Mouse (Mus musculus): ENCODE results near the gene Bcl2l12. TPM values are rescaled to one million over a fixed set of nuclear protein-coding genes. Genes with fewer than 3 reads are reported as not detected.

Bcl2l12 gene
- polyA plus RNA-seq, 1 experiment from 2014 or later, result 14.5 TPM

DNA sequence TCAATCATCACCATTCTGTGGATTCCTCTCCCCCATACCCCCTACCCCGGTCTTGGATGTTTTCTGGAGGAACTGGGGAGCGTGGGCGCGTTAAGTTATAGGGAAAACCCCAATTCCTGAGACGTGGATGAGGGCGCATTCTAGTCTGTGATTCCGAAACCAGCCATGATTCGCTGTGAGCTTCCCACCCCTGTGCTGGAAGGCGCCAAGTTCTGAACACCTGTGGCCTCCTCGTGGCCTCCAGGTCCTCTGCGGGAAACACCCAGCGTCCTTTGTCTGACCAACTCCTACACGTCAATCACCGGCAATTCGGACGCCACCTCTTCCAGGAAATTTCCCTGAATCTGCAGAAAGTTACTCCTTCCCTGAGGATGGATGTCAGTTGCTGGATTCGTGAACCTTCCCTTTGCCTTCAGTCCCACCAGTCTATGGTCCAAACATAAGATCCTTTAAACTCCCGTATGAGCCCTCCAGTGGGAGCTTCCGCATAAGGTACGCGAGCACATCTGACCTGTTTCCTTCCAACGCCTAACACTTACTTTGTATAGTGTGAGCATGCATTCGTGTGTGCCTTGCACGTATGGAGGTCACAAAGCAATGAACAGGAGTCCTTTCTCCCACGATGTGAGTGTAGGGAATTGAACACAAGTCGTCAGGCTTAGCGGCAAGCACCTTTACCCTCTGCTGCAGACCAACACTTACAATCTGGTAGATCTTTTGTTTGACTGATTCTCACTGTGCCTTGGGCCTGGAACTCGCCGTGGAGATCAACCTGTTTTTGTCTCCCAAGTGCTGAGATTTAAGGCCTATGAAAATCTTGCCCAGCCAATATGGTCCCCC lies 11.4 kb downstream of the Bcl2l12 start:
- under 1% methylated on average over 29 of the region's 29 CpGs for WGBS (ENCODE audit: missing documents)
- H3K4me3 ChIP-seq (ENCODE audit: inconsistent target), result peak overlapping the region; percentile 60
- peaks cover 21% of the 10 kb centered on the region for H3K79me2 ChIP-seq (ENCODE audit: inconsistent target)
- H3K36me3 ChIP-seq (ENCODE audit: inconsistent target), result peaks cover 11% of the 10 kb centered on the region; the same call in 1 of the 2 replicates
- peak overlapping the region; percentile 48 for H3K27ac ChIP-seq

DNA sequence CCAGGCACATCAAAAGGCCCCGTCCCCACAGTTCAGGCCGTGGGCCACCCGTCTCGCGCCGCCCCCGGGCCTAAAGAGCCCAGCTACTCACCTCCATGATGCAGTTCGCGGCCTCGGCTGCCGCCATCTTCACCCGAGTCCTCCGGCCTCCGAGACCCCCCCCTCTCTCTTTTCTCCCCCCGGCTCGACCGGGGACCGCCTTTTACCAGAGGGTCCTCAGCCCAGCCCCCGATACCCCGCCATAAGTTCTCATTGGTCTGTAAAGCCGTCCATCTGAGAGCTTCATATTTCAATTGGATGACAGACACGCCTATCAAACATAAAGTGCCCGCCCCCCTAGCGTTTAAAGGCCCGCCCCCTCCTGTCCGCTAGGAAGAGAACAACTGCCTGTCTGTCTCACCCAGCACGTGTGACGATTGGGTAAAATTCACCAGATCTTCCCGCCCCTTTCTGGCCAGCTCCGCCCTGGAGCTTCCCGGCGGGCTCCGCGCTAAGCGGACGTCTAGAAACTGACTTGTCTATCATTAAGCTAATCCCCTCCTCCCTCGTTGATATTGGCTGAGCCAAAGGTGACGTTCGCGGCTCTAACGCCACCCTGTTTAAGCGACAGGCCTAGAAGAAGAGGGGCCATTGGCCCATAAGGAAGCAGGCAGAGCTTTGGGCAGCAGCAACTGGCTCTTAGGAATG lies 12.2 kb downstream of the Bcl2l12 start, which contains the start of gene Prmt1:
Gene Prmt1, minus strand, starts transcription at position 377 of the 687 bp plus-strand sequence.
- H3K79me2 ChIP-seq (ENCODE audit: inconsistent target), result peaks cover 21% of the 10 kb centered on the region
- WGBS (ENCODE audit: missing documents), result 2% methylated on average over 28 of the region's 42 CpGs
- peaks cover 13% of the 10 kb centered on the region; the same call in 1 of the 2 replicates for H3K36me3 ChIP-seq (ENCODE audit: inconsistent target)
- H3K27ac ChIP-seq, result peak within 1 kb of the TSS; percentile 48
- H3K4me3 ChIP-seq (ENCODE audit: inconsistent target), result peak within 1 kb of the TSS; percentile 60

DNA sequence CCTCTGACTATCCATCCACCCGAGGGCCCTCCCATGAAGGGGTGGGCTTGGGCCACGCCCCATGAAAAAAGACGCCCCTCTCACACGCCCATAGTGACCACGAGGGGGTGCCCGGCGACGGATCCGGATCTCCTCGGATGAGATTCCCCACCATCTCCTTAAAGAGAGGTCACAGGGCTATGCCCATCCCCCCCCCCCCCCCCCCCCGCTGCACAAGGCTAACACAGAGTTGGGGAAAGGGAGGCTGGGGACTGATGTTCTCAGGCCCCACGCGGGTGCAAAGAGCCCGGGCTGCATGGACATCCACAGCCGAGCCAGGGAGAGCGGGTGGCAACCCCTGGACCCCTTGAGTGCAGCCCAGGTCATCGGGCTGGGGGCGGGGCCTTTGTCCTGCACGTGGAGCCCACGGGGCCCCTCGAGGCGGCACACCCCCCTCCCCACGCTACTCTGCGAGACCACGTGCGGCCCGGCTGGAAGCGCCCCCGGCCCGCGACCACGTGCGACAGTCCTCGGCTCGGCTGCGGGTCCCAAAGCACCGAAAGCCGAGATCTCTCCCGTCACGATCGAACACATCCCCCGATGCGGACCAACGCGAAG lies 12.8 kb downstream of the Bcl2l12 start:
- WGBS (ENCODE audit: missing documents), result under 1% methylated on average over 44 of the region's 45 CpGs
- Histone ChIP-seq H3K4me3 (ENCODE audit: inconsistent target) (peak overlapping the region; percentile 60), H3K27ac (peak overlapping the region; percentile 40; the same call in 1 of the 2 replicates), H3K36me3 (ENCODE audit: inconsistent target) (peaks cover 13% of the 10 kb centered on the region; the same call in 1 of the 2 replicates), H3K79me2 (ENCODE audit: inconsistent target) (peaks cover 21% of the 10 kb centered on the region)

DNA sequence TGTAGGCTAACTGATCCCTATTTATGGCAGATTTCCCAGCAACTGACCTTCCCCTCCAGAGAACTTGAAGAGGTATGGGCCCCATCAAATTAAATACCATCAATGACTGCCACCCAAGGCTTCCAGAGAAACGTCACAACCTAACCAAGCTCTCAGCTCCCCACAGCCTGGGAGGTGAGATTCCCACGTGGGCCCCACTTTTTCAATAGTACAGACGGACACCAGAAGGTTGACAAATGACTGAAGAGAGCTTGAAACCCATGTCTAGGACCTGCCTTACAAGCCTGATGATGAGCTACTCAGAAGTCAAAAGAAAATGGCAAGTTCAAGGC lies 13.7 kb downstream of the Bcl2l12 start:
- H3K4me3 ChIP-seq (ENCODE audit: inconsistent target), result no peak overlapping the region
- peaks cover 21% of the 10 kb centered on the region for H3K79me2 ChIP-seq (ENCODE audit: inconsistent target)
- H3K27ac ChIP-seq, result no peak overlapping the region
- WGBS (ENCODE audit: missing documents), result 75% methylated on average over 3 of the region's 3 CpGs
- peaks cover 19% of the 10 kb centered on the region; the same call in 1 of the 2 replicates for H3K36me3 ChIP-seq (ENCODE audit: inconsistent target)

DNA sequence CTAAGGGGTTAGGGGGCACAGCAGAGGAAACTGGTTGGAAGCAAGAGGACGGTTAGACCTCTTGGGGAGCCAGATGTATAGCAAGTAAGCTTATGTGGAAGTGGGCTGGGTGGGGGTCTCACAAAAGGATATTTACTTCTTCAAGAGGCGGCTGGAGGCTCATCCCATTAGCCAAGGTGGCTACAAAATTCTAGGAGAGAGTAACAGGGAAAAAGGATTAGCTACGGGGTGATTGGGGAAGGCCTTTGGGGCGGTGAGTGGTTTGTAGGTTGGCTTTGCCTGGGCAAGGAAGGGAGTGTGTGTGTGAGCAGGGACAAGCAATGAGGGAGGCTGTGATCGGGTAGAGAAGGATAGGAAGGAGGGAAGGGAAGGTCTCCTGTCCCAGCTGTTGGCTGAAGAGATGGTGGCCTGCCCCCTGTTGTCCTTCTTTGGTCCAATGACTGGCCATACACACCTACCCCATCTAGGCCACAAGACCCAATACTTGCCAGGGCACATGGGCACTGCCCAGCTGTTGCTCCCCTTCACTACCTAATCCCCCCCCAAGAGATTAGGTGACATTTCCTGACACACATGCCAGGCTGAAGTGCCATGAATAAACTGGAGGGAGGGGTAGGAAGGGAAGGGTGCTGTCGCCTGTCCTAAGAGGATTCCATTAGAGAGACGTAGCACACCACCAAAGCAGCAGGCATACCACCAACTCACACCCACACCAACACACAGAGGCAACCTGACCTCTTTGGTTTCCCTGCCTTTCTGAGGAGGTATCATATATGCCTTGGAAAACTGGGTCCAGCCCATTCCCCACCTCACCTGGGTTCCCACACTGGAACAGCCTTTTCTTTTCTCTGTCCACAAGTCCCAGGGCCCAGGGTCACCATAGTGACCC lies 14.3 kb downstream of the Bcl2l12 start:
- Histone ChIP-seq H3K79me2 (ENCODE audit: inconsistent target) (peaks cover 21% of the 10 kb centered on the region), H3K4me3 (ENCODE audit: inconsistent target) (no peak overlapping the region), H3K27ac (no peak overlapping the region), H3K36me3 (ENCODE audit: inconsistent target) (peaks cover 25% of the 10 kb centered on the region; the same call in 1 of the 2 replicates)
- 90% methylated on average over 5 of the region's 7 CpGs for WGBS (ENCODE audit: missing documents)

DNA sequence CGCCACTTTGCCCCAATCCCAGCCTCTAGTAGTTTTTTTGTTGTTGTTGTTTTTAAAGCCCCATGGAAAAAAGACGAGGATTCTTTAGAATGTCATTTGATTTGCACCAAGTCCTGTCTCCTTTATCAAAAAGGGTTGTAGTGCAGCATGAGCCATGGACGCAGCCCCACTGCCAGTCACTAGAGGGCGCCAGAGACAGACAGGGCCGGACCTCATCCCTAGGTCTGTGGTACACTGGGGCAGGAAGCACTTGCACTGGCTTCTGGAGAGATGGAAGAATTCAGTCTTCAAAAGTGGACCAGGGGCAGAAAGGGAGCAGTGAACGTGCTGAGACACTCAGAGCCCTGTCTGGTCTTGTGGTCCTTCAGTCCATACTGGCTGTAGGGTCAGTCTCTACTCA lies 15.4 kb downstream of the Bcl2l12 start:
- H3K36me3 ChIP-seq (ENCODE audit: inconsistent target), result peaks cover 35% of the 10 kb centered on the region
- WGBS (ENCODE audit: missing documents), result 21% methylated on average over 6 of the region's 6 CpGs
- H3K79me2 ChIP-seq (ENCODE audit: inconsistent target), result peaks cover 21% of the 10 kb centered on the region
- H3K27ac ChIP-seq, result no peak overlapping the region
- H3K4me3 ChIP-seq (ENCODE audit: inconsistent target), result no peak overlapping the region

DNA sequence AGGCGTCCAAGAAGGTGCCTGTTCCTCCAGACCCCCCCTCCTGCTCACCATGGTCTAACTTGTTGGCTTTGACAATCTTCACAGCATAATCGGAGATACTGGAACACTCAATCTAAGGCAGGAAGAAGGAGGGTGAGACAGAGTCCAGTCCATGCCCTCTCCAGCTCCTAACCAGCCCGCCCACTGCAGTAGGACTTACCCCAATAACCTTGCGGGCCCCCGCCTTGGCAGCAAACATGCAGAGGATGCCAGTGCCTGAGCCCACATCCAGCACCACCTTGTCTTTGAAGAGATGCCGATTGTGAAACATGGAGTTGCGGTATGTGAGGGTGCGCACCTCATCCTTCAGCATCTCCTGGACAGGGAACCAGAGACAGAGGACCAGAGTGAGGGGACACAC lies 17.0 kb downstream of the Bcl2l12 start:
- no peak overlapping the region for H3K27ac ChIP-seq
- 90% methylated on average over 6 of the region's 8 CpGs for WGBS (ENCODE audit: missing documents)
- H3K4me3 ChIP-seq (ENCODE audit: inconsistent target), result no peak overlapping the region
- peaks cover 50% of the 10 kb centered on the region for H3K36me3 ChIP-seq (ENCODE audit: inconsistent target)
- H3K79me2 ChIP-seq (ENCODE audit: inconsistent target), result peaks cover 21% of the 10 kb centered on the region

DNA sequence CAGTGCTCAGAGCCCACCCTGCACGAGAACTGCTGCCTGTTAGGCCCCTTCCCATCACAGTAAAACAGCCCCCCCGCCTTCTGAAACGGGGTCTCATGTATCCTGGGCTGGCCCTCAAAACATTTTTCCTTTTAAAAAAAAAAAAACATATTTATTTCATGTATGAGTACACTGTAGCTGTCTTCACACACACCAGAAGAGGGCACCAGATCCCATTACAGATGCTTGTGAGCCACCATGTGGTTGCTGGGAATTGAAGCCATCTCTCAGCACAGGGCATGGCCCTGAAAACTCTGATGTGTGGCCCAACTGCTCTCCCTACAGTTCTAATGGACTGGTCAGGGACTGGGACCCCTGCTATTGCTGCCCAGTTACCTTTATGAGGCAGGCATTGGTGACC lies 20.2 kb downstream of the Bcl2l12 start:
- H3K4me3 ChIP-seq (ENCODE audit: inconsistent target), result no peak overlapping the region
- H3K27ac ChIP-seq, result no peak overlapping the region
- WGBS (ENCODE audit: missing documents), result 97% methylated on average over 3 of the region's 3 CpGs
- H3K36me3 ChIP-seq (ENCODE audit: inconsistent target), result peaks cover 51% of the 10 kb centered on the region
- H3K79me2 ChIP-seq (ENCODE audit: inconsistent target), result no peaks in the 10 kb centered on the region

DNA sequence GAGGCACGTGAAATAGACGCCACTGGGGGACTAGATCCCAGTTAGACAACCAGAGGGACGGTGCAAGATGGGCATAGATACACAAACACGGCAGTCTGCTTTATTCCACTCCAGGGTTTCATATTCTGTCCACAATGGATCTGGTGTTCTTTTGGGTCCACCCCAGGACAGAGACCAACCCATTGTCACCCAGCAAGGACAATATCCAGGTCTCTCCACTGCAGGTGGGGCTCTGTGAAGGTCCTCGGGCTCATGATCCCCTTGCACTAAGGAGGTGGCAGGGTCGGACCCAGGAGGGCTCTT lies 23.4 kb downstream of the Bcl2l12 start:
- 75% methylated on average over 6 of the region's 6 CpGs for WGBS (ENCODE audit: missing documents)
- no peak overlapping the region for H3K27ac ChIP-seq

DNA sequence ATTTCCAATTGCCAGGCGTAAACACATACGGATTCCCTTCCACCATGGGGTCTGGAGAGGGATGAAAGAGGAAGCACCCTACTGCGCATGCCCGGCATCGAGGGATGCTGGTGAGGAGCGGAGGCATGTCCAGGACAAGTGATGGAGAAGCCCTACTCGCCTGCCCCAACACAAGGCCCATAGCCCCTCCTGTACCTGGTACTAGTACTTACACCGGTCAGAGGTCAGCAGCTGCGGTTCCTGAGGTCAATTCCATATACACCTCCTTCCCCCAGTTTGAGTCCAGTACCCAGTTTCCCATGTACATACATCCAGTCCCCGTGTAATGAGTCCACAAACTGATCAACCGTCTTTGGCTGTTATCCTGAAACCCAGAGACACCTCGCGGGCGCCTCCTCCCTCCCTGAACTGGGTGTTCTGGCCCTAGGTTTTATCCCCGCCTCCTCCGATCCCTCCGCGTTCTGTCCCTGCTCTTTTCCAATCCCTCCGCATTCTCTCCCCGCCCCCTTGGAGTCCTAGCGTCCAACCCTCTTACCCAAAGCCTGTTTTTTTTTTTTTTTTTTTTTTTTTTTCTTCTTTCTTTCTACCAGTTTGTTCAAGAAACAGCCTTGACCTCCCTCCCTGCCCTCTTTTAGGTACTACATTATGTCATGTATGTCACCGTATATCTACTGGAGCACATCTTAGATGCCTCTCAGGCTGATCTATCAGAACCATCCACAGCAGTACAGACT lies 24.0 kb downstream of the Bcl2l12 start, which contains the start of gene Cpt1c:
Gene Cpt1c, minus strand, starts transcription at position 469 of the 734 bp plus-strand sequence.
- peaks cover 29% of the 10 kb centered on the region for H3K36me3 ChIP-seq (ENCODE audit: inconsistent target)
- H3K27ac ChIP-seq, result no peak within 1 kb of the TSS
- H3K79me2 ChIP-seq (ENCODE audit: inconsistent target), result no peaks in the 10 kb centered on the region
- 14% methylated on average over 22 of the region's 22 CpGs for WGBS (ENCODE audit: missing documents)
- no peak within 1 kb of the TSS for H3K4me3 ChIP-seq (ENCODE audit: inconsistent target)

More for the DNA sequence above, 23.4 kb downstream of the Bcl2l12 start:
- Histone ChIP-seq H3K4me3 (ENCODE audit: inconsistent target) (no peak overlapping the region), H3K36me3 (ENCODE audit: inconsistent target) (peaks cover 34% of the 10 kb centered on the region), H3K79me2 (ENCODE audit: inconsistent target) (no peaks in the 10 kb centered on the region)

DNA sequence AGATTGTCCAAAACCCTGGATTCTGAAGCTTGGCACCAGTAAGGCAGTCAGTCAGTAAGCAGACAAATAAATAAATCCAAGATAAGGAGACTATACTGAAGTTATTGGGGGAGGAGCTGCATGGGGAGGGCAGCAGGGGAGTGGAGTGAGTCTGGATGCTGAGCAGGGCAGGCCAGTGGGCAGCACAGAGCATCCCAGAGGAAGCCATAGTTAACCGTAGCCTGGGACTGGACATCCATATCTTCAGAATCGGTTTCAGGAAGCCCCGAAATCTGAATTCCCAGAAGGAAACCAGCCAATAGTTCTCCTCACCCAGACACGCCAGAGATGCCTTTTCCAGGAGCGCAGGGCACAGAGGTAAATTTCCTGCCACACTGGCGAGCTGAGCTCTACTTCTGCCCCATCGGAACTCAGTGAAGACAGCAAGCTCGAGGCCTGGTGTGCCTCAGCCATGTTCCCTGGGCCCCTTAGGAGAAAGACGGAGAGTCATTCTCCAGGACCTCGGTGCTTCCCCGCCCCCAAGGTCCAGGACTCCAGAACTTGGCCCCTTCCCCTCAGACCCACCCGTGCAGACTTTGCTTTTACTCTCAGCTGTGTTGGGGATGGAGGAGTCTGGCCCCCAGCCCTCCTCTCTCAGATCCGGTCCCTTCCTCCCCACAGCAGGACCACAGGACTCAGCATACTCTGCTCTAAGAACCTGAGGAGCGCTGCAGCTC lies 24.9 kb downstream of the Bcl2l12 start:
- 70% methylated on average over 13 of the region's 14 CpGs for WGBS (ENCODE audit: missing documents)
- peaks cover 21% of the 10 kb centered on the region for H3K36me3 ChIP-seq (ENCODE audit: inconsistent target)
- no peaks in the 10 kb centered on the region for H3K79me2 ChIP-seq (ENCODE audit: inconsistent target)
- no peak overlapping the region for H3K27ac ChIP-seq
- no peak overlapping the region for H3K4me3 ChIP-seq (ENCODE audit: inconsistent target)

DNA sequence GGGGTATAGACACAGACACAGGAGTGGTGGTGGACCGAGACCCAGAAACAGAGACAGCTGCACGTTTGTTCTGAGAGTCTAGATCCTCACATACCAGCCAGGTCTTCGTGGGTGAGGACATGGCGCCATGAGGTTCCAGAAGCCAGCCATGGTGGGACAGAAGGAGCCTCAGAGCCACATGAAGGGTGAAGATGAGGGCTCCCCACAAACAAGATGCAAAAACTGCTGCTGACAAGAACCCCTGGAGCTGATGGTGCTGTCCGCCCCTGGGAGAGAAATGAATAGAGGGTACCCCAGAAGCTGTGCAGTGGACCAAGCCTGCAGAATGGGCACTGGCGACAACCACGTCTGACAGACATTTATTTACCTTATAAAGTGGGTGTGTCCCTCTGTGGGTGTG lies 27.4 kb downstream of the Bcl2l12 start:
- no peaks in the 10 kb centered on the region for H3K79me2 ChIP-seq (ENCODE audit: inconsistent target)
- H3K36me3 ChIP-seq (ENCODE audit: inconsistent target), result no peaks in the 10 kb centered on the region
- H3K27ac ChIP-seq, result no peak overlapping the region
- no peak overlapping the region for H3K4me3 ChIP-seq (ENCODE audit: inconsistent target)
- 87% methylated on average over 7 of the region's 7 CpGs for WGBS (ENCODE audit: missing documents)

DNA sequence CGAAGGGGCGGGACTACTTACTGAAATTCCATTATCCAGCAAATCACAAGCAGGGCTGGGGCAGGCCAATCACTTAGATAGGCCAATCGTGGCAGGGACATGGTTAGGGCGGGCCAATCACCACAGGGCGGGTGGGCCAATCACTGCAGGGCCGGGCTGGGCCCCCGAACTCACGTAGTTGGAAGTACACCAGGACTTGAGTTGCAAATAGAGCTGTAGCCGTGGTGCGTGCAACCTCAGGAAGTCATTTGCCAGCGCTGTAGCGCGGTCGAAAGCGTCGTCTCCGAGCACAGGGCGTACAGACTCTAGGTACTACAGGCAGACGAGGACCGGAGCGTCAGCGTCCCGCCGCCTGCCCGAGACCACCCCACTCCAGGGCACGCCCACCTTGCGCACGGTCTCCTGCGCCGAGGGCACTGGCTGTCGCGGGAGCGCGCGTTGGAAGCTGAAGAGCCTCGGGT lies 28.3 kb downstream of the Bcl2l12 start:
- Histone ChIP-seq H3K79me2 (ENCODE audit: inconsistent target) (no peaks in the 10 kb centered on the region), H3K4me3 (ENCODE audit: inconsistent target) (peak overlapping the region; percentile 10; the same call in 1 of the 2 replicates), H3K27ac (no peak overlapping the region), H3K36me3 (ENCODE audit: inconsistent target) (no peaks in the 10 kb centered on the region)
- under 1% methylated on average over 34 of the region's 36 CpGs for WGBS (ENCODE audit: missing documents)

Data from macrophage (primary cell).